Mouse (Mus musculus): ENCODE results near the gene Gga1.

GRCm38 (mm10) chr15:78836086-78836621 is 40.8 kb upstream of the Gga1 start:
- no peak for TF ChIP-seq POLR2A (IDR thresholded peaks at IDR 0.05; ENCODE audit: low read depth, low read length)
- TF ChIP-seq CTCF (IDR thresholded peaks at IDR 0.05; ENCODE audit: extremely low read depth, insufficient read length, insufficient replicate concordance, low read depth, low read length) = no peak
